Mouse (Mus musculus) neural tube, embryonic 11.5 days (tissue): Measurements from ENCODE around the gene Meaf6. TPM values are rescaled to one million over a fixed set of nuclear protein-coding genes. Genes with fewer than 3 reads are reported as not detected.
A peak's percentile ranks its signal among the peaks of the same experiment; 100 is the strongest.

Experiments
- ATAC-seq: fragments of 200-750 bp; cut with Nextera tagmentation; 2 replicates; pipeline ENCODE4 v1.8.0; 2017; ENCODE audit warnings: moderate number of reproducible peaks, mild to moderate bottlenecking, moderate TSS enrichment, moderate library complexity; ENCODE audit not compliant: insufficient read depth, low FRiP score, low TSS enrichment
- DNase-seq: peaks from one replicate; pipeline ENCODE4 v3.0.0-alpha.2; 2015; ENCODE audit warnings: low spot score
- H3K27ac ChIP-seq: fragments of 300-500 bp; sonication (generic); 2 replicates; pipeline ENCODE4 v1.5.1; 2014; ENCODE audit warnings: low read depth, mild to moderate bottlenecking, low read length
- H3K27me3 ChIP-seq: fragments of 300-500 bp; sonication (generic); 2 replicates; pipeline ENCODE4 v1.6.1; 2014; ENCODE audit warnings: mild to moderate bottlenecking, low read length, mixed read lengths; ENCODE audit not compliant: control insufficient read depth, insufficient read depth
- H3K36me3 ChIP-seq: fragments of 300-500 bp; sonication (generic); 2 replicates; pipeline ENCODE4 v1.6.1; 2014; ENCODE audit warnings: mild to moderate bottlenecking, low read length, moderate library complexity, mixed read lengths; ENCODE audit not compliant: control insufficient read depth, insufficient read depth
- H3K4me1 ChIP-seq: fragments of 300-500 bp; sonication (generic); 2 replicates; pipeline ENCODE4 v1.6.1; 2014; ENCODE audit warnings: low read length, mixed read lengths; ENCODE audit not compliant: control insufficient read depth, insufficient read depth
- H3K4me2 ChIP-seq: fragments of 300-500 bp; sonication (generic); 2 replicates; pipeline ENCODE4 v1.6.1; 2014; ENCODE audit warnings: low read depth, mild to moderate bottlenecking, moderate library complexity
- H3K4me3 ChIP-seq: fragments of 300-500 bp; sonication (generic); 2 replicates; pipeline ENCODE4 v1.5.1; 2014; ENCODE audit warnings: low read depth, low read length
- H3K9ac ChIP-seq: fragments of 300-500 bp; sonication (generic); 2 replicates; pipeline ENCODE4 v1.6.1; 2014; ENCODE audit warnings: mild to moderate bottlenecking, low read length
- H3K9me3 ChIP-seq: fragments of 300-500 bp; sonication (generic); 2 replicates; pipeline ENCODE4 v1.6.1; 2016; ENCODE audit warnings: low read length; ENCODE audit not compliant: control insufficient read depth
- WGBS: fragments of 180-500 bp; shearing (Covaris S2); extraction: QIAGEN DNeasy Blood & Tissue Kit; methylation state at CpG from one replicate; pipeline ENCODE4 v1.1.7; 2014; 5-methylcytosine and 5-hydroxymethylcytosine counted together
- polyA plus RNA-seq: library from polyadenylated mRNA; unstranded; fragments of >200 nt; fragmentation: Nextera tagmentation; extraction: Ambion mirVana; gene quantifications from 2 replicates; pipeline ENCODE4 v1.2.1, GENCODE M21; 2014

Meaf6 gene
- polyA plus RNA-seq, 1 experiment from 2014 or later: 102 TPM

DNA sequence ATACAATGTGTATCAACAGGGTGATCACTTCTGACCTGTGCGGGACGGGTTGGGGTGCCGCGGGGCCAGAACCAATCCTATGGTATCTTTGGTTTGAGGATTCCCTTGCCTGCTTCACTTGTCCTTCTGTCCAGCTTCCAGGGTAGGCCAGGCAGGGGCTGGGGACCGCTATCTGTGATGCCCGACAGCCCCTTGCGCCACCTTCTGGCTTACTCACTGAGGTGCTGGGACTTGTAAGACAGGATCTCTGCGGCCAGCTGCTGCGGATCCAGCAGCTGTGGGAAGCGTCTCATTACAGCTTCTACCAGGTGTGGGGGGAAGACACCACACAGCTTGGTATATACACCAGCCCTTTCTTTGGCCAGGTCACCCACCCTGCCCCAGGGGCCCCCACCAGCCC, 34.1 kb downstream of the Meaf6 start:
- Histone ChIP-seq H3K4me1 (peaks cover 10% of the 10 kb centered on the region; the same call in 1 of the 2 replicates), H3K4me2 (no peak overlapping the region), H3K4me3 (no peak overlapping the region), H3K27ac (no peak overlapping the region), H3K36me3 (no peaks in the 10 kb centered on the region), H3K27me3 (no peaks in the 10 kb centered on the region), H3K9ac (no peak overlapping the region), H3K9me3 (no peaks in the 10 kb centered on the region)
- 25% methylated on average over 10 of the region's 10 CpGs for WGBS
- DNase-seq (peak; percentile 53), ATAC-seq (no peak)

DNA sequence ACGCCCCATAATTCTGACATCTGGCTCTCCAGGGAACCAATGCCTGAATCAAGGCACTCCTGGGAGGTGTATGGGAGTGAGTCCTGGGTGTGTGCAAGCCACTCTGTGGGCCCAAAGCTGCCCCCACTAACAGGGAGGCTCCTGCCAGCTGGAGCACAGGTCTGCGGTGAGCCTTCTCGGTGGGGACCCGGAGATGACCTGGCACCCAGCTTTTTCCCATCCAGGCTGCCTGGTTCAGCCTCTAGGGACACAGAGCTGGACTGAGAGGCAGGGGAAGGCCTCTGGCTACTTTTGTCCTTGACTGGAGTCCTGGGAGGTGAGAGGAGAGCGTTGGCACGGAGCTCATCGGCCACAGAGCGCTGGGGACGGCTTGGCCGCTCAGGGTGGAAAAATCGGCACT, 34.8 kb downstream of the Meaf6 start:
- Histone ChIP-seq H3K27me3 (no peaks in the 10 kb centered on the region), H3K4me2 (no peak overlapping the region), H3K36me3 (no peaks in the 10 kb centered on the region), H3K9ac (no peak overlapping the region), H3K4me1 (peaks cover 10% of the 10 kb centered on the region; the same call in 1 of the 2 replicates), H3K9me3 (no peaks in the 10 kb centered on the region), H3K4me3 (no peak overlapping the region), H3K27ac (no peak overlapping the region)
- 93% methylated on average over 11 of the region's 11 CpGs for WGBS
- DNase-seq (no peak), ATAC-seq (no peak)

DNA sequence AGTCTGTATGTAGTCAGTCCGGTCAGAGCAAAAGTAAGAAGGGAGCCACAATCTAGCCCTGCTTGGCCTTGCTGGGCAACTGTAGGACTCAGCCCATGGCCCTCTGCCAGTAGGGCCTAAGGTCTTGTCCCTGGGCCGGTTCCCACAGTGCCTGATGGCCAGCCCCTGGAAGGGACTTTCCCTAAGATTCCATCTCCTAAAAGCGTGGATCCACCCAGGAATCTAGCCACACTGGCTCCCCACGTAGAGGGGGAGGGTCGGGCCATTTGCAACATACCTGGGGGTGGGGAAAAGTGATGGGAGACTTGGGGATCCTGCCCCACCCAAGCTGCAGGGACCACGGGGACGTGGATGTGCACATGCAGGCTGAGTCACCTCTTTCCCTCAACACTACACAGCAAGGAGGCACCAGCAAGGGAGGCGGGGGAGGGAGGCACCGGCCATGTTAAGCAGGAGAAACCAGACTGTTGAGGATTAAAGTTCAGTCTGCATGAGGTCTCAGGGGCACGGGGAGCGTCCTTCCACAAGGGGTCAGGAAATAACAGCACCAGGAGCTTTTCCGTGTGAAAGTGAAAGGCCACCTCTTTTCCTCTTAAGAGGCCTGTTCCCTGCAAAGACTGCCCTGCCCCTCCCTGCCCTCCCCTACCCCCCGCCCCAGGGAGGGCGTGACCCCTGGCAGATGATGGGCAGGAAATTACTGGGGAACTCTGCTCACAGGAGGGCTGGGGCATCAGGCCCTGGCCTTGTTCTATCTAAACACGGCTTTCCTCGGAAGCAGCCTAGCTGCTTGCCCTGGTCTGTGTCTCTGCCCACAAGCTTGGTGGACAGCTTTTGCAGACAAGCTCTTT, 37.7 kb downstream of the Meaf6 start:
- WGBS: 20% methylated on average over 16 of the region's 16 CpGs
- no peaks in the 10 kb centered on the region for H3K27me3 ChIP-seq
- no peak overlapping the region for H3K4me2 ChIP-seq
- no peaks in the 10 kb centered on the region for H3K9me3 ChIP-seq
- no peaks in the 10 kb centered on the region for H3K36me3 ChIP-seq
- ATAC-seq: no peak
- no peak overlapping the region for H3K4me3 ChIP-seq
- no peak overlapping the region for H3K9ac ChIP-seq
- H3K27ac ChIP-seq: no peak overlapping the region
- H3K4me1 ChIP-seq: peaks cover 5% of the 10 kb centered on the region; the same call in 1 of the 2 replicates
- DNase-seq: no peak

DNA sequence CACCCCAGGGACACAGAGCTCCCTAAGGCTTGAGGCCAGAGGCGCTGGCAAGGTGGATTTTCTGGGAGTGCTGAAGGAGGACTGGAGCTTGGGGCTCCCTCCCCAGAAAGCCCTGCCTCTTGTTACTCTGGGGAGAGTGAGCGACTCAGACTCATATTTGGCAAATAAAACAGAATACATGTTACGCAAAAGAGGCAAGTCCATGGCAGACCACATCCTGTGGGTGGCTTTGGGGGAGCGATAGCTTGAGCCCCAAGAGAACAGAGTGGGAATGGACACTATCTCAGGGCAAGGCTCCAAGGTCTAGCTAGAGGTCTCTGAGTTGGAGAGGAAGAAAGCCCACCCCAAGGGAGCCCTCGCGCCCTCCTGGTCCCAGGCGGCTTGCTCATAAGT, 38.3 kb downstream of the Meaf6 start:
- 74% methylated on average over 7 of the region's 7 CpGs for WGBS
- no peaks in the 10 kb centered on the region for H3K27me3 ChIP-seq
- H3K9me3 ChIP-seq: no peaks in the 10 kb centered on the region
- no peak for DNase-seq
- H3K27ac ChIP-seq: no peak overlapping the region
- H3K9ac ChIP-seq: no peak overlapping the region
- peaks cover 5% of the 10 kb centered on the region; the same call in 1 of the 2 replicates for H3K4me1 ChIP-seq
- H3K4me3 ChIP-seq: no peak overlapping the region
- no peaks in the 10 kb centered on the region for H3K36me3 ChIP-seq
- no peak for ATAC-seq
- H3K4me2 ChIP-seq: no peak overlapping the region

DNA sequence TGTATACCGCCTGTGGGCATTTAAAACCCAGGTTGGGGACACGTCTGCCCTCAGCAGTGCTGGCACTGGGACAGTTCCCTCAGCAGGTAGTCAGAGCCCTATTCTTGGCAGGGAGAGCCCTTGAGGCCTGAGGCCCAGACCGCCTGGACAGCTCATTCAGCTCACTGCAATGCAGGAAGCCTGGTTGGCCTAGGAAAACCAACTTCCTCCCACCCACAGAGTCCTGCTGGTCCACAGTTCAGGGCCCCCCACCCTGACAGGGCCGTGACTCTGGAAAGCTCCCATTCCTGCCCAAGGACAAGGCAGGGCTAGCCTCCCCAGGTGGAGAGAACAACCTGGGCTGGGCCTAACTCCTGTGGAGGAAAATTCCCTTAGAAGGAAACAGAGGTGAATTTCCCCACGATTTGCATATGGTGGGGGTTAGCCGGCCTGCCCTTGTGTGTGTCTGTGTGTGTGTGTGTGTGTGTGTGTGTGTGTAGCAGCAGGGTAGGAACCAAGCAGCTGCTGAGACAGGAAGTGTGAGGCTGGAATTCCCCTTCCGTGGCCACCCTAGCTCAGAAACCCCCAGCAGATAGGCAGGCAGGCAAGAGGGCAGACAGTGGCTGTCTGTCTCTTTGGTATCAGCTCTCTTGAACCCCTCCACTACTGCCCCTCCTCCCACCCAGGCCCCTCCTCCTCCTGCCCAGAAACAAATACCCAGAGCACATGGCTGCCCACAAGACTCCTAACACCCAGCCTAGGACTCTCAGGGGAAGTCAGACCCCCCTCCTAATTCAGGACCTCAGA, 39.7 kb downstream of the Meaf6 start:
- DNase-seq (no peak), ATAC-seq (no peak)
- Histone ChIP-seq H3K9me3 (no peaks in the 10 kb centered on the region), H3K27me3 (0 out of 2 replicates have a peak, but pooled peaks cover 2% of the 10 kb centered on the region), H3K9ac (no peak overlapping the region), H3K4me2 (no peak overlapping the region), H3K27ac (no peak overlapping the region), H3K4me3 (no peak overlapping the region), H3K36me3 (no peaks in the 10 kb centered on the region), H3K4me1 (peaks cover 5% of the 10 kb centered on the region; the same call in 1 of the 2 replicates)
- WGBS: 46% methylated on average over 7 of the region's 7 CpGs

DNA sequence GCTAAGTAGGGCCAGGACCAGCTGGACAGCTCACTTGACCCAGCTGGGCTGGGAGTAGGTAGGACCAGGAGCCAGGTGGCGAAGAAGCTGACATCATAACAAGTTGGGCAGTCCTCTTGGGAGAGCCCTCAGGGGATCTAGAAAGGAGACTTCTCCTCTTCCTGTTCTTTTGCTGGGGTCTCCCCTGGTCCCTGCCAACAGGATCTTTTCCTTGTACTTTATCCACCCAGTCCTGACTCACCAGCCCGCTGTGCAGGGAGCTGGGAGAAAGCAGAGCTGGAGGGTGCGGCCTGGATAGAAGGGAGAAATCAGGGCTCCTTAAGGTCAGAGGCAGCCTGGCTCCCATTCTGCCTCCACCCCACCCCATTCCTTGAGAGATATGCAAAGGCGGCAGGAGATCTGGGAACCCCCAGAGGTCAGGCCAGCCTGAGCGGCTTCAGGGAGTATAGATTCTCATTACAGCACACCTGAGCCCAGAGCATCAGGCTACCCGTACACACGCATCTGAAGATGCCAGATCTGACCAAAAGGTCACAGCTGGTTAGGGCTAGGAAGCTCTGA, 40.5 kb downstream of the Meaf6 start:
- no peak overlapping the region for H3K4me2 ChIP-seq
- no peak for ATAC-seq
- H3K27me3 ChIP-seq: 0 out of 2 replicates have a peak, but pooled peaks cover 2% of the 10 kb centered on the region
- peaks cover 5% of the 10 kb centered on the region; the same call in 1 of the 2 replicates for H3K4me1 ChIP-seq
- no peak overlapping the region for H3K27ac ChIP-seq
- H3K4me3 ChIP-seq: no peak overlapping the region
- H3K36me3 ChIP-seq: no peaks in the 10 kb centered on the region
- no peaks in the 10 kb centered on the region for H3K9me3 ChIP-seq
- no peak for DNase-seq
- WGBS: 77% methylated on average over 7 of the region's 7 CpGs
- no peak overlapping the region for H3K9ac ChIP-seq

DNA sequence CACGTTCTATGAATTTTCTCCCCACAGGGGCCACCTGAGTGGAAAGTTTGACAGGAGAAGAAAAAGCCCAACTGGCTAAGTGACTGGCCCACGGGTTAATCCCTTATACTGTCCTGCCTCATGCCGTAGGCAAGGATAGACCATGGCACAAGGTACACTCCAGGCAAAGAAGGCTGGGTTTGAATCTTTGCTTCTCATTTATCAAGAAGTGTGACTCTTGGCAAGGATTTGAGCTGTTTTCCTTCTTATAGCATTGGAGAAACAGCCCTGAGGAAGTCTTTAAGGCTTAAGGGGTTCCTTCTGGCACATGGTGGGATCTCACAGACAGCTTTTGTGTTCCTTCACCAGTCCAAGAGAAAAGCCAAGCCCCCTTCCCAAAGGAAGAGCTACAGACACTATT, 41.3 kb downstream of the Meaf6 start:
- 93% methylated on average over 3 of the region's 3 CpGs for WGBS
- no peak overlapping the region for H3K27ac ChIP-seq
- H3K4me3 ChIP-seq: no peak overlapping the region
- H3K9me3 ChIP-seq: no peaks in the 10 kb centered on the region
- DNase-seq (no peak), ATAC-seq (no peak)
- H3K4me1 ChIP-seq: peaks cover 5% of the 10 kb centered on the region; the same call in 1 of the 2 replicates
- H3K27me3 ChIP-seq: 0 out of 2 replicates have a peak, but pooled peaks cover 2% of the 10 kb centered on the region
- H3K4me2 ChIP-seq: no peak overlapping the region
- H3K9ac ChIP-seq: no peak overlapping the region
- H3K36me3 ChIP-seq: no peaks in the 10 kb centered on the region

DNA sequence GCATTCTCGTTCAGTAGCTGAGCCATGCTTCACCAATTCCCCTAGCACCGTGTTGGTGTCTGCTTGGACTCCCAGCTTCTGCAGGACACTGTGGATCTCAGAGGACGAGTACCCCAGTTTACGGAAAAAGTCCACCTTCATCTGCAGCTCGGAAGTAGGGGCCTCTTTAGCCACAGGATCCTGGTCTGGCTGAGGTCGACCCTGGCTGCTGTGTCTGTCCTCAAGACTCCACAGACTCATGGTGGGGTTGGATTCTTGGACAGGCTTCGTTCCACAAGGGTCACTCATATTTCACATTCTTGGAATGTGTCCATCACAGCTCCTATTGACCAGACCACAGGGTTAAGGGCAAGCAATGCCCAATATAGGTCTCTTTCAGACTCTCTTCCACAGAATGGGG, 41.8 kb downstream of the Meaf6 start:
- ATAC-seq (no peak), DNase-seq (no peak)
- Histone ChIP-seq H3K4me2 (peak overlapping the region; percentile 97; the same call in 1 of the 2 replicates), H3K4me1 (peaks cover 5% of the 10 kb centered on the region; the same call in 1 of the 2 replicates), H3K36me3 (no peaks in the 10 kb centered on the region), H3K27ac (no peak overlapping the region), H3K4me3 (no peak overlapping the region), H3K27me3 (0 out of 2 replicates have a peak, but pooled peaks cover 2% of the 10 kb centered on the region), H3K9ac (no peak overlapping the region), H3K9me3 (no peaks in the 10 kb centered on the region)
- WGBS: 76% methylated on average over 7 of the region's 7 CpGs
